Mouse (Mus musculus) forebrain, postnatal 0 days (tissue): Measurements from ENCODE around the gene Tmed2. TPM values are rescaled to one million over a fixed set of nuclear protein-coding genes. Genes with fewer than 3 reads are reported as not detected.
"Not testable (repeated sequence)": the region's sequence is repeated elsewhere in the genome, so short reads cannot be mapped to it uniquely, and the experiment has no call there.

Experiments used
- ATAC-seq: fragments of 200-750 bp; cut with Nextera tagmentation; 2 replicates; pipeline ENCODE4 v1.8.0; 2017; ENCODE audit warnings: mild to moderate bottlenecking, moderate library complexity
- DNase-seq: peaks from one replicate; pipeline ENCODE4 v3.0.0-alpha.2; 2015
- H3K27ac ChIP-seq: fragments of 300-500 bp; sonication (generic); 2 replicates; pipeline ENCODE4 v1.5.1; 2014; ENCODE audit warnings: low read depth, mild to moderate bottlenecking, antibody characterized with exemption, low read length, moderate library complexity, mixed read lengths
- H3K27me3 ChIP-seq: fragments of 300-500 bp; sonication (generic); 2 replicates; pipeline ENCODE4 v1.6.1; 2014; ENCODE audit warnings: mild to moderate bottlenecking, low read length, mixed read lengths; ENCODE audit not compliant: insufficient read depth
- H3K36me3 ChIP-seq: fragments of 300-500 bp; sonication (generic); 2 replicates; pipeline ENCODE4 v1.6.1; 2014; ENCODE audit warnings: mild to moderate bottlenecking, moderate library complexity; ENCODE audit not compliant: insufficient read depth
- H3K4me1 ChIP-seq: fragments of 300-500 bp; sonication (generic); 2 replicates; pipeline ENCODE4 v1.6.1; 2014; ENCODE audit warnings: antibody characterized with exemption; ENCODE audit not compliant: insufficient read depth
- H3K4me2 ChIP-seq: fragments of 300-500 bp; sonication (generic); 2 replicates; pipeline ENCODE4 v1.6.1; 2014; ENCODE audit warnings: low read depth, mild to moderate bottlenecking, moderate library complexity
- H3K4me3 ChIP-seq: fragments of 300-500 bp; sonication (generic); 2 replicates; pipeline ENCODE4 v1.5.1; 2014; ENCODE audit warnings: low read depth, low read length, mixed read lengths
- H3K9ac ChIP-seq: fragments of 300-500 bp; sonication (generic); 2 replicates; pipeline ENCODE4 v1.6.1; 2014; ENCODE audit warnings: mild to moderate bottlenecking
- H3K9me3 ChIP-seq: fragments of 300-500 bp; sonication (generic); 2 replicates; pipeline ENCODE4 v1.6.1; 2016; ENCODE audit warnings: low read length
- CTCF ChIP-seq: sonication (generic); IDR thresholded peaks from 2 replicates; pipeline ENCODE4 v1.5.1; 2016; ENCODE audit warnings: antibody characterized with exemption, control low read depth, low read depth
- WGBS: fragments of 180-500 bp; shearing (Covaris S2); extraction: QIAGEN DNeasy Blood & Tissue Kit; methylation state at CpG from one replicate; pipeline ENCODE4 v1.1.7; 2014; 5-methylcytosine and 5-hydroxymethylcytosine counted together
- polyA plus RNA-seq: library from polyadenylated mRNA; unstranded; fragments of >200 nt; fragmentation: Nextera tagmentation; extraction: Ambion mirVana; gene quantifications from 2 replicates; pipeline ENCODE4 v1.2.1, GENCODE M21; 2015
- total RNA-seq: library from RNA; depleted of rRNA; stranded (reverse); fragments of >200 nt; gene quantifications from 2 replicates; pipeline ENCODE4 v1.2.3, GENCODE M21; 2014

The Tmed2 gene
- total and polyA plus RNA-seq, 2 experiments from 2014 or later = 319 to 354 TPM

- WGBS = 65% methylated on average over 5 of the region's 5 CpGs
- no peaks in the 10 kb centered on the region for H3K9me3 ChIP-seq
- H3K36me3 ChIP-seq = no peaks in the 10 kb centered on the region
- H3K27me3 ChIP-seq = no peaks in the 10 kb centered on the region
- TF ChIP-seq CTCF = no peak
- no peak overlapping the region for H3K4me2 ChIP-seq
- no peak overlapping the region for H3K4me3 ChIP-seq
- H3K9ac ChIP-seq = no peak overlapping the region
- H3K4me1 ChIP-seq = peaks cover 5% of the 10 kb centered on the region; the same call in 1 of the 2 replicates
- H3K27ac ChIP-seq = no peak overlapping the region
- no peak for DNase-seq
- ATAC-seq = no peak
Measured at GRCm38 (mm10) chr5:124535016-124535415, 5.5 kb upstream of the Tmed2 start.

GRCm38 (mm10) chr5:124536776-124537175, 3.7 kb upstream of the Tmed2 start:
- TF ChIP-seq CTCF = no peak
- H3K36me3 ChIP-seq = no peaks in the 10 kb centered on the region
- 6% methylated on average over 17 of the region's 17 CpGs for WGBS
- no peak overlapping the region for H3K27ac ChIP-seq
- no peak for ATAC-seq
- H3K4me2 ChIP-seq = peak overlapping the region; percentile 19
- H3K27me3 ChIP-seq = no peaks in the 10 kb centered on the region
- no peak overlapping the region for H3K4me3 ChIP-seq
- DNase-seq = no peak
- H3K9ac ChIP-seq = no peak overlapping the region
- H3K9me3 ChIP-seq = no peaks in the 10 kb centered on the region
- H3K4me1 ChIP-seq = peaks cover 2% of the 10 kb centered on the region; the same call in 1 of the 2 replicates

GRCm38 (mm10) chr5:124538813-124539792, 1.4 kb upstream of the Tmed2 start:
- Histone ChIP-seq H3K27me3 (no peaks in the 10 kb centered on the region), H3K9me3 (no peaks in the 10 kb centered on the region), H3K9ac (no peak overlapping the region), H3K27ac (no peak overlapping the region), H3K36me3 (peaks cover 3% of the 10 kb centered on the region), H3K4me2 (no peak overlapping the region), H3K4me3 (no peak overlapping the region), H3K4me1 (peaks cover 7% of the 10 kb centered on the region)
- WGBS = 75% methylated on average over 14 of the region's 16 CpGs
- DNase-seq = peak; percentile 26
- ATAC-seq = no peak
- peak; percentile 51 for TF ChIP-seq CTCF

GRCm38 (mm10) chr5:124539905-124540304, 590 bp upstream of the Tmed2 start:
- Histone ChIP-seq H3K4me3 (peak overlapping the region; percentile 76), H3K9ac (no peak overlapping the region; the same call in 1 of the 2 replicates), H3K27ac (peak overlapping the region; percentile 67), H3K4me1 (peaks cover 7% of the 10 kb centered on the region), H3K4me2 (peak overlapping the region; percentile 34), H3K9me3 (no peaks in the 10 kb centered on the region), H3K27me3 (no peaks in the 10 kb centered on the region), H3K36me3 (peaks cover 10% of the 10 kb centered on the region)
- WGBS = 80% methylated on average over 4 of the region's 4 CpGs
- DNase-seq (no peak), ATAC-seq (no peak)
- no peak for TF ChIP-seq CTCF

- Histone ChIP-seq H3K4me2 (peak overlapping the region; percentile 82), H3K4me3 (peak overlapping the region; percentile 76), H3K9me3 (no peaks in the 10 kb centered on the region), H3K27me3 (no peaks in the 10 kb centered on the region), H3K9ac (peak overlapping the region; percentile 66), H3K27ac (peak overlapping the region; percentile 72), H3K36me3 (peaks cover 20% of the 10 kb centered on the region), H3K4me1 (peaks cover 7% of the 10 kb centered on the region)
- 3% methylated on average over 77 of the region's 89 CpGs for WGBS
- ATAC-seq (peak; percentile 80), DNase-seq (peak; percentile 69)
- TF ChIP-seq CTCF = no peak
Measured at GRCm38 (mm10) chr5:124540905-124541601, 558 bp downstream of the Tmed2 start.

- peak overlapping the region; percentile 82 for H3K4me2 ChIP-seq
- peak overlapping the region; percentile 76 for H3K4me3 ChIP-seq
- no peaks in the 10 kb centered on the region for H3K9me3 ChIP-seq
- 12% methylated on average over 8 of the region's 8 CpGs for WGBS
- H3K9ac ChIP-seq = peak overlapping the region; percentile 66
- peaks cover 7% of the 10 kb centered on the region for H3K4me1 ChIP-seq
- H3K27ac ChIP-seq = no peak overlapping the region
- TF ChIP-seq CTCF = no peak
- DNase-seq (no peak), ATAC-seq (no peak)
- H3K36me3 ChIP-seq = peaks cover 26% of the 10 kb centered on the region
- H3K27me3 ChIP-seq = no peaks in the 10 kb centered on the region
Measured at GRCm38 (mm10) chr5:124541602-124541973, 1.1 kb downstream of the Tmed2 start.

- H3K4me1 ChIP-seq, H3K27ac ChIP-seq, ATAC-seq: not testable (repeated sequence)
Measured at GRCm38 (mm10) chr5:124550737-124551136, 10.2 kb downstream of the Tmed2 start.

More at GRCm38 (mm10) chr5:124550737-124551136, 10.2 kb downstream of the Tmed2 start:
- not testable (repeated sequence) for H3K4me2 ChIP-seq, H3K9me3 ChIP-seq, H3K4me3 ChIP-seq, H3K27me3 ChIP-seq, H3K9ac ChIP-seq, DNase-seq
- 89% methylated on average over 3 of the region's 4 CpGs for WGBS
- peaks cover 34% of the 10 kb centered on the region for H3K36me3 ChIP-seq
